Mouse (Mus musculus) limb, embryonic 14.5 days (tissue): ENCODE results near the gene Usp44. TPM values are rescaled to one million over a fixed set of nuclear protein-coding genes. Genes with fewer than 3 reads are reported as not detected.
"Not testable (repeated sequence)": the region's sequence is repeated elsewhere in the genome, so short reads cannot be mapped to it uniquely, and the experiment has no call there.

Experiments
- ATAC-seq: fragments of 200-750 bp; cut with Nextera tagmentation; 2 replicates; pipeline ENCODE4 v1.8.0; 2017; ENCODE audit warnings: low read depth, moderate number of reproducible peaks, moderate TSS enrichment; ENCODE audit not compliant: low FRiP score
- DNase-seq: peaks from one replicate; pipeline ENCODE4 v3.0.0-alpha.2; 2015; ENCODE audit warnings: low spot score
- H3K27ac ChIP-seq: fragments of 300-500 bp; sonication (generic); replicated peaks from 2 replicates; pipeline ENCODE4 v1.5.1; 2014; ENCODE audit warnings: low read depth, mild to moderate bottlenecking, low read length, moderate library complexity, mixed read lengths
- H3K27me3 ChIP-seq: fragments of 300-500 bp; sonication (generic); 2 replicates; pipeline ENCODE4 v1.6.1; 2014; ENCODE audit warnings: low read length, mixed read lengths; ENCODE audit not compliant: control insufficient read depth, insufficient read depth
- H3K36me3 ChIP-seq: fragments of 300-500 bp; sonication (generic); 2 replicates; pipeline ENCODE4 v1.6.1; 2014; ENCODE audit warnings: mild to moderate bottlenecking, low read length, moderate library complexity, mixed read lengths; ENCODE audit not compliant: control insufficient read depth, insufficient read depth
- H3K4me1 ChIP-seq: fragments of 300-500 bp; sonication (generic); 2 replicates; pipeline ENCODE4 v1.6.1; 2014; ENCODE audit warnings: antibody characterized with exemption, low read length, mixed read lengths; ENCODE audit not compliant: control insufficient read depth, insufficient read depth
- H3K4me2 ChIP-seq: fragments of 300-500 bp; sonication (generic); replicated peaks from 2 replicates; pipeline ENCODE4 v1.6.1; 2014; ENCODE audit warnings: low read depth, mild to moderate bottlenecking, low read length, moderate library complexity; ENCODE audit not compliant: severe bottlenecking
- H3K4me3 ChIP-seq: fragments of 300-500 bp; sonication (generic); replicated peaks from 2 replicates; pipeline ENCODE4 v1.5.1; 2014; ENCODE audit warnings: low read length
- H3K9ac ChIP-seq: fragments of 300-500 bp; sonication (generic); 2 replicates; pipeline ENCODE4 v1.6.1; 2014; ENCODE audit warnings: mild to moderate bottlenecking, low read depth, low read length, moderate library complexity; ENCODE audit not compliant: severe bottlenecking
- H3K9me3 ChIP-seq: fragments of 300-500 bp; sonication (generic); 2 replicates; pipeline ENCODE4 v1.6.1; 2016; ENCODE audit warnings: low read length; ENCODE audit not compliant: control insufficient read depth
- POLR2A ChIP-seq: fragments of 200-500 bp; IDR thresholded peaks from 2 replicates; pipeline ENCODE4 v1.8.0; 2012; ENCODE audit warnings: inconsistent platforms, mild to moderate bottlenecking, moderate library complexity, borderline replicate concordance; ENCODE audit not compliant: insufficient read depth, insufficient read length; ENCODE audit errors: extremely low read depth
- WGBS: fragments of 180-500 bp; shearing (Covaris S2); extraction: QIAGEN DNeasy Blood & Tissue Kit; methylation state at CpG from one replicate; pipeline ENCODE4 v1.1.7; 2014; 5-methylcytosine and 5-hydroxymethylcytosine counted together
- polyA plus RNA-seq, 2 experiments: library from polyadenylated mRNA; depleted of rRNA in 1 of 2; stranded (reverse) in 1 of 2; unstranded in 1 of 2; fragments of >200 nt; fragmentation: Nextera tagmentation in 1 of 2; extraction: Ambion mirVana in 1 of 2; gene quantifications; 2 replicates each; pipeline versions ENCODE4 v1.2.1 to v1.2.3; 2012 to 2014

Usp44 gene
- polyA plus RNA-seq, 2 experiments, result 0.70 to 1.1 TPM

DNA sequence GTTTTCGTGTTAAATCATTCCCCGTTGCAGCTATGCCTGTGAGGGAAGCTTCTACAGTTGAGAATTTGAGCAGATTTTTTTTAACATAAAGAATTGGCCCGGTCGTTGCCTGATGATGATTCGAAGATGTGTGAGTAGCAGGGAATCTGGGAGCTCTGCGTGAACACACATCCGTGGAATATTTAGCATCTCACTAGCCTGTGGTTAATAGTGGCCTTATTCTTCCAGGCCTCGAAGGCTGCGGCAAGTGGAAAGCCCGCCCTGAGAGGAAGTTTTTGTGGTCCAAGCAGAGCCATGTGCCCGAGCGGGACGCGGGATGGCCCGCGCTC lies 2.0 kb downstream of the Usp44 start:
- Histone ChIP-seq H3K27me3 (peaks cover 67% of the 10 kb centered on the region), H3K36me3 (no peaks in the 10 kb centered on the region), H3K9ac (peak overlapping the region; percentile 43), H3K4me3 (peak overlapping the region; percentile 65), H3K4me1 (peaks cover 12% of the 10 kb centered on the region), H3K9me3 (no peaks in the 10 kb centered on the region), H3K4me2 (peak overlapping the region; percentile 99), H3K27ac (no peak overlapping the region)
- no peak for TF ChIP-seq POLR2A
- no peak for DNase-seq
- ATAC-seq, result no peak
- 2% methylated on average over 16 of the region's 16 CpGs for WGBS

DNA sequence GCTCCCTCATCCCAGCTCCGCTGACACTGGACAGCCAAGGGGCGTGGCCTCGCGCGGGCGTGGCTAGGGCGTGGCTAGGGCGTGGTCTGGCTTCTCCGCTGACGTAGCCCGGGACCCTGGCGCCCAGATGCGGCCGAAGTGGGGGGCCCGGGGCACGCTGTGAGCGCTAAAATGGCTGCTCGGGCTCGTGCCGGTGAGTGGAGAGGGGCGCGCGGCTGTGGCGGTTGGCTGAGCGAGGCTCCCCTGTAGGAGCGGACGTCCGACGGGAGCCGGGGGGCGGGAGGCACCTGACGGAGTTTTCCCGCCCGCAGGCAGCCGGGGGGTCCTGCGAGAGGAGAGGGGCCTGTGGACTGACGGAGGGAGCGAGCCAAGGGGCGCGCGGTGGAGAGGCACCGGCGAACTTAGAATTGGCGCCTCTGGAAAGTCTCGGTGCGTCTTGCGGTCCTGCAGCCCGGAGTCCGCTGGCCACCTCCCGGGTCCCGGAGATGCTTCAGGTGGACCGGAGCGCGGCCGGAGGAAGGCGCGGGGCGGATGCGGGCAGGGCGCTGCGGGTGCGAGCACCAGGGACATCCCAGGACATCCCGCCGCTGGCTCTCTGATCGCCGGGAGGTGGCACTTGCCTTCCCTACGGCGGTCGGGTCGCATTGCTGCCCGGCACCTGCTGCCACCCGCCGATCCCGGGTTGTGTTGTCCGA lies 2.5 kb downstream of the Usp44 start:
- under 1% methylated on average over 44 of the region's 75 CpGs for WGBS
- Histone ChIP-seq H3K4me3 (peak overlapping the region; percentile 65), H3K4me2 (peak overlapping the region; percentile 99), H3K9me3 (no peaks in the 10 kb centered on the region), H3K36me3 (no peaks in the 10 kb centered on the region), H3K4me1 (peaks cover 12% of the 10 kb centered on the region), H3K27me3 (peaks cover 67% of the 10 kb centered on the region), H3K9ac (peak overlapping the region; percentile 43), H3K27ac (no peak overlapping the region)
- DNase-seq (peak; percentile 82), ATAC-seq (peak; percentile 91)
- no peak for TF ChIP-seq POLR2A

DNA sequence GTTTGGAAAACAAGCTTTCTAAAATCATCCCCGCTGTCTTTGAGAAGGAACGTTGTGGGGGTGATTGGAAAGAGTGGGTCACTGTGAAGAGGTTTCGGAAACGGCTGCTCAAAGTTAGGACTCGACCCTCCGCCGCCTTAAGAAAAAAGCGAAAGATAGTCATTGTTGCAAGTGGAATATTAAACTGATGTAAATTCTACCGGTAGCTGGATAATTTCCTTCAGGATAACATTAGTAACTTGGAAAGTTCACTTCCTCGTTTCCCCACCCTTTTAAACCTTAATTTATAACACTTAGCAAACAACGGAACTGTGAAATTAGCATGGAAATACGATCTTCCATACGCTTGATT lies 3.0 kb downstream of the Usp44 start:
- Histone ChIP-seq H3K4me3 (peak overlapping the region; percentile 65), H3K27me3 (peaks cover 67% of the 10 kb centered on the region), H3K36me3 (no peaks in the 10 kb centered on the region), H3K4me1 (peaks cover 12% of the 10 kb centered on the region), H3K9me3 (no peaks in the 10 kb centered on the region), H3K27ac (no peak overlapping the region), H3K4me2 (peak overlapping the region; percentile 99), H3K9ac (peak overlapping the region; percentile 43)
- ATAC-seq, result no peak
- 5% methylated on average over 13 of the region's 13 CpGs for WGBS
- no peak for TF ChIP-seq POLR2A
- no peak for DNase-seq

DNA sequence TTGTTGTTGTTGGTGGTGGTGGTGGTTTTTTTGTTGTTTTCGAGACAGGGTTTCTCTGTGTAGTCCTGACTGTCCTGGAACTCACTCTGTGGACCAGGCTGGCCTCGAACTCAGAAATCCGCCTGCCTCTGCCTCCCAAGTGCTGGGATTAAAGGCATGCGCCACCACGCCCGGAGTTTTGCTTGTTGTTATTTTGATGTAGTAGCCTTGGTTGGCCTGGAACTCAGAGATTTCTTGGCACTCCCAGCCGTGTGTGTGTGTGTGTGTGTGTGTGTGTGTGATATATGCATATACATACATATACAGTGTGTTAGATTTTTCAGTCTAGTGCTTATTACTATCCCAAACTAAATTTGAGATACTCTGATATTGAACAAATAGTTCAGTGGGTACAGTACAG lies 3.8 kb downstream of the Usp44 start:
- not testable (repeated sequence) for H3K9ac ChIP-seq, ATAC-seq, H3K4me3 ChIP-seq, DNase-seq, H3K9me3 ChIP-seq, H3K27ac ChIP-seq, H3K4me2 ChIP-seq, H3K36me3 ChIP-seq
- H3K27me3 ChIP-seq, result peaks cover 63% of the 10 kb centered on the region
- peaks cover 12% of the 10 kb centered on the region for H3K4me1 ChIP-seq
- whole genome bisulfite sequencing, result 91% methylated on average over 7 of the region's 7 CpGs

DNA sequence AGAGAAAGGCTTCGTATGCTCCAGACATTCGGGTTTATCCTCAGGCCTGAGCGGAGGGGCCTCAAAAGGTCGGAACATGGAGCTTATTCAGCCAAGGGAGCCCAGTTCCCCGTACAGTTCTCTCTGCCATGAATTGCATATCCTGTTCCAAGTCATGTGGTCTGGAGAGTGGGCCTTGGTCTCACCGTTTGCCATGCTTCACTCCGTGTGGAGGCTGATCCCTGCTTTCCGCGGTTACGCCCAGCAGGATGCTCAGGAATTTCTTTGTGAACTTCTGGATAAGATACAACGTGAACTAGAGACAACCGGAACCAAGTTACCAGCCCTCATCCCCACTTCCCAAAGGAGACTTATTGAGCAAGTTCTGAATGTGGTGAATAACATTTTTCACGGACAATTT lies 15.4 kb downstream of the Usp44 start:
- Histone ChIP-seq H3K36me3 (no peaks in the 10 kb centered on the region), H3K27ac (no peak overlapping the region), H3K9me3 (peaks cover 22% of the 10 kb centered on the region; the same call in 1 of the 2 replicates), H3K4me2 (no peak overlapping the region), H3K4me1 (no peaks in the 10 kb centered on the region), H3K9ac (no peak overlapping the region), H3K4me3 (no peak overlapping the region), H3K27me3 (no peaks in the 10 kb centered on the region)
- no peak for DNase-seq
- TF ChIP-seq POLR2A, result no peak
- 95% methylated on average over 13 of the region's 13 CpGs for WGBS
- ATAC-seq, result no peak

DNA sequence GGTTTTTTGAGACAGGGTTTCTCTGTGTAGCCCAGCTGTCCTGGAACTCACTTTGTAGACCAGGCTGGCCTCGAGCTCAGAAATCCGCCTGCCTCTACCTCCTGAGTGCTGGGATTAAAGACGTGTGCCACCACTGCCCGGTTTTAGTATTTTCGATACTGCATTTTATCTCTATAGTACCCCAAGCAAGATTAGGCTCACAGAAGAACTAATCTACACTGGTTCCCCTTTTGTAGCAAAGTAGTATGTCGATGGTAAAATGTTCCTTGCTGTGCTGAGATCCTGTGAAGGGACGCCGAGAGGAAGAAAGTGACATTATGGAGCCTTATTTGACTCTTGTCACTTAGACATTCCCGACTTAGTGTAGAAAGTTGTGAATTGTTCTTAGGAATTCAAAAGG lies 23.8 kb downstream of the Usp44 start:
- H3K4me2 ChIP-seq, result no peak overlapping the region
- peaks cover 13% of the 10 kb centered on the region for H3K36me3 ChIP-seq
- no peaks in the 10 kb centered on the region for H3K27me3 ChIP-seq
- TF ChIP-seq POLR2A, result no peak
- H3K9ac ChIP-seq, result no peak overlapping the region
- H3K27ac ChIP-seq, result no peak overlapping the region
- DNase-seq, result no peak
- H3K4me1 ChIP-seq, result no peaks in the 10 kb centered on the region
- H3K9me3 ChIP-seq, result no peaks in the 10 kb centered on the region
- 95% methylated on average over 9 of the region's 9 CpGs for WGBS
- H3K4me3 ChIP-seq, result no peak overlapping the region
- ATAC-seq, result no peak
